Mouse (Mus musculus) liver, adult 2 months (tissue): ENCODE results near the gene Arhgap17.

Experiments used
- CTCF ChIP-seq: fragments of 200-500 bp; IDR thresholded peaks from 2 replicates; pipeline ENCODE4 v1.5.1; 2011; ENCODE audit warnings: low read depth, low read length, control low read depth
- POLR2A ChIP-seq: fragments of 200-500 bp; IDR thresholded peaks from 2 replicates; pipeline ENCODE4 v1.6.1; 2011; ENCODE audit warnings: low read length, control low read depth; ENCODE audit not compliant: insufficient read depth; ENCODE audit errors: extremely low read depth

DNA sequence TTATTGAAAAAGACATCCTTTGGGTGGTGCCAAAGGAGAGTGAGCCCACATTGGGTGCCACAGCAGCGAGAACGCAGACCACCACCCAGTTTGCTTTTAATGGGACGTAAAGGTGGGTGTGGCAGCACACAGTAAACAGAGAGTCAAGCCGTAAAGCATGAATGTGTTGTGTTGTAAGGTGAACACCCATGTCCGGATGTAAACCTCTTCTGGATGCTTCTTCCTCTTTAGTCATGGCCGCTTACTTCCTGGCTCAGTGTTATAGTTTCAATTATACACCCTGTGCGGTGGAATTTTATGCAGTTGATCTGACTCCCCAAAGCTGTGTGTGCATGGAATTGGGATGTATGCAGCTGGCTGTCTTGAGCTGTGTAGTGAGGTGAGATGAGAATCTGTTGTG lies 127.5 kb downstream of the Arhgap17 start:
- TF ChIP-seq POLR2A (no peak), CTCF (no peak)
